Mouse (Mus musculus) CH12.LX (cell line): Measurements from ENCODE around the gene S100b.

Experiments used
- CTCF ChIP-seq, 2 experiments: IDR thresholded peaks in 1 of 2; conservative IDR thresholded peaks in 1 of 2; 2 replicates each; pipeline ENCODE4 v1.5.1; 2011 to 2012; ENCODE audit warnings: low read depth in 2 of 2, low read length in 2 of 2, improper control_type of control experiment in 1 of 2, inconsistent platforms in 1 of 2, mild to moderate bottlenecking in 1 of 2, moderate library complexity in 1 of 2
- KAT2A ChIP-seq: IDR thresholded peaks from 2 replicates; pipeline ENCODE4 v1.6.1; 2012; ENCODE audit warnings: low read length, improper control_type of control experiment, inconsistent platforms; ENCODE audit not compliant: insufficient replicate concordance
- SMC3 ChIP-seq: IDR thresholded peaks from 2 replicates; pipeline ENCODE4 v1.6.1; 2011; ENCODE audit warnings: low read depth, low read length, improper control_type of control experiment
- TCF12 ChIP-seq: IDR thresholded peaks from 2 replicates; pipeline ENCODE4 v1.6.1; 2014; ENCODE audit warnings: low read depth, mild to moderate bottlenecking, inconsistent platforms, low read length, improper control_type of control experiment

GRCm38 (mm10) chr10:76289936-76290671 lies 36.5 kb downstream of the S100b start:
- no peak for TF ChIP-seq CTCF (conservative IDR thresholded peaks at IDR 0.05 in 1 of 2, IDR thresholded peaks at IDR 0.05 in 1 of 2; ENCODE audit: low read depth in 2 of 2, low read length in 2 of 2)
- TF ChIP-seq SMC3 = no peak
- no peak for TF ChIP-seq KAT2A
- no peak for TF ChIP-seq TCF12
